Comparison of ENCODE assay signal across 7 mouse cellular contexts in genomic region chr1:178405951-178406711, GRCm38 (mm10). TPM values are rescaled to one million over a fixed set of nuclear protein-coding genes. Genes with fewer than 3 reads are reported as not detected.
DNase-seq lines count a peak whose midpoint lies in the region; ATAC-seq lines count a peak whose summit lies in the region.

TSS of gene Efcab2 (plus strand) at chr1:178406085.

- DNase-seq in adrenal gland, postnatal 14 days = peak; percentile 96
- DNase-seq in embryonic facial prominence, embryonic 11.5 days (ENCODE audit: low spot score) = peak; percentile 94
- peak; percentile 100 for DNase-seq in heart, adult 11 months
- DNase-seq in kidney, adult 18-20 months = peak; percentile 93
- peak; percentile 96 for DNase-seq in limb, embryonic 11.5 days (ENCODE audit: low spot score)
- peak; percentile 94 for DNase-seq in midbrain, embryonic 14.5 days
- DNase-seq in spleen, adult 18-20 months = peak; percentile 88 to 89

- no peaks in the 10 kb centered on the region for H3K27me3 ChIP-seq in embryonic facial prominence, embryonic 11.5 days (ENCODE audit: control insufficient read depth, insufficient read depth, low read length)
- no peaks in the 10 kb centered on the region for H3K27me3 ChIP-seq in limb, embryonic 11.5 days (ENCODE audit: control insufficient read depth, insufficient read depth, low read length)
- no peaks in the 10 kb centered on the region for H3K27me3 ChIP-seq in midbrain, embryonic 14.5 days (ENCODE audit: control insufficient read depth, insufficient read depth, low read length)

- peak within 1 kb of the TSS; percentile 100 for H3K27ac ChIP-seq in embryonic facial prominence, embryonic 11.5 days (replicated peaks; ENCODE audit: low read depth, low read length)
- H3K27ac ChIP-seq in limb, embryonic 11.5 days (replicated peaks; ENCODE audit: low read depth, low read length) = peak within 1 kb of the TSS; percentile 100
- peak within 1 kb of the TSS; percentile 100 for H3K27ac ChIP-seq in midbrain, embryonic 14.5 days (replicated peaks; ENCODE audit: low read depth, low read length)

- peak; percentile 98 for ATAC-seq in embryonic facial prominence, embryonic 11.5 days (replicated peaks; ENCODE audit: insufficient number of reproducible peaks, low FRiP score, low TSS enrichment, low read depth)
- peak; percentile 98 for ATAC-seq in limb, embryonic 11.5 days (ENCODE audit: insufficient number of reproducible peaks, low FRiP score, low TSS enrichment, low read depth)
- peak; percentile 97 for ATAC-seq in midbrain, embryonic 14.5 days (ENCODE audit: low FRiP score, low TSS enrichment)

- H3K4me1 ChIP-seq in embryonic facial prominence, embryonic 11.5 days (ENCODE audit: control insufficient read depth, insufficient read depth, low read length) = no peaks in the 10 kb centered on the region
- no peaks in the 10 kb centered on the region for H3K4me1 ChIP-seq in limb, embryonic 11.5 days (ENCODE audit: control insufficient read depth, insufficient read depth, low read length)
- no peaks in the 10 kb centered on the region for H3K4me1 ChIP-seq in midbrain, embryonic 14.5 days (ENCODE audit: control insufficient read depth, insufficient read depth, low read length)

- under 1% methylated on average over 61 of the region's 70 CpGs for WGBS in embryonic facial prominence, embryonic 11.5 days
- WGBS in limb, embryonic 11.5 days = under 1% methylated on average over 64 of the region's 70 CpGs
- WGBS in midbrain, embryonic 14.5 days = under 1% methylated on average over 68 of the region's 70 CpGs

- H3K4me2 ChIP-seq in embryonic facial prominence, embryonic 11.5 days (ENCODE audit: low read depth, low read length) = peak within 1 kb of the TSS; percentile 72
- peak within 1 kb of the TSS; percentile 63 for H3K4me2 ChIP-seq in limb, embryonic 11.5 days (ENCODE audit: low read depth, severe bottlenecking)
- H3K4me2 ChIP-seq in midbrain, embryonic 14.5 days (ENCODE audit: low read length) = peak within 1 kb of the TSS; percentile 68

- H3K9me3 ChIP-seq in embryonic facial prominence, embryonic 11.5 days (replicated peaks; ENCODE audit: control insufficient read depth, low read length) = no peaks in the 10 kb centered on the region
- no peaks in the 10 kb centered on the region for H3K9me3 ChIP-seq in limb, embryonic 11.5 days (ENCODE audit: control insufficient read depth, low read length)
- no peaks in the 10 kb centered on the region for H3K9me3 ChIP-seq in midbrain, embryonic 14.5 days (ENCODE audit: control insufficient read depth, low read length)

- peak within 1 kb of the TSS; percentile 97 for H3K9ac ChIP-seq in embryonic facial prominence, embryonic 11.5 days (replicated peaks; ENCODE audit: low read length)
- peak within 1 kb of the TSS; percentile 98 for H3K9ac ChIP-seq in limb, embryonic 11.5 days (ENCODE audit: low read length)
- peak within 1 kb of the TSS; percentile 98 for H3K9ac ChIP-seq in midbrain, embryonic 14.5 days (replicated peaks; ENCODE audit: low read length)

- H3K36me3 ChIP-seq in embryonic facial prominence, embryonic 11.5 days (replicated peaks; ENCODE audit: control insufficient read depth, insufficient read depth, low read depth, low read length) = no peaks in the 10 kb centered on the region
- no peaks in the 10 kb centered on the region for H3K36me3 ChIP-seq in limb, embryonic 11.5 days (ENCODE audit: control insufficient read depth, insufficient read depth, low read length)
- H3K36me3 ChIP-seq in midbrain, embryonic 14.5 days (ENCODE audit: control insufficient read depth, insufficient read depth, low read length) = no peaks in the 10 kb centered on the region

- H3K4me3 ChIP-seq in embryonic facial prominence, embryonic 11.5 days (ENCODE audit: low read depth, low read length) = peak within 1 kb of the TSS; percentile 71
- peak within 1 kb of the TSS; percentile 64 for H3K4me3 ChIP-seq in limb, embryonic 11.5 days (ENCODE audit: low read depth, low read length)
- peak within 1 kb of the TSS; percentile 70 for H3K4me3 ChIP-seq in midbrain, embryonic 14.5 days (replicated peaks; ENCODE audit: low read depth, low read length)

RNA-seq across cellular contexts. Expression of gene Efcab2, which starts in this region (rescaled TPM):
- 2.9 and 3.4 TPM in 2 replicates for total RNA-seq in adrenal gland, postnatal 14 days (2021)
- 5.2 and 6.3 TPM in 2 replicates for polyA plus RNA-seq in embryonic facial prominence, embryonic 11.5 days (2014; fragmentation: Nextera tagmentation; extraction: Ambion mirVana)
- 4.6 and 5.4 TPM in 2 replicates for polyA plus RNA-seq in limb, embryonic 11.5 days (2014; fragmentation: Nextera tagmentation; extraction: Ambion mirVana)
- polyA plus RNA-seq in midbrain, embryonic 14.5 days (2014; fragmentation: Nextera tagmentation; extraction: Ambion mirVana) = 4.9 and 7.7 TPM in 2 replicates

Comparison
In these comparisons a context has a peak if more than half of its experiments do, and no peak if none do; other contexts are left out.
1. Peak in every context shown above with its lines: DNase-seq, ATAC-seq, H3K4me3 ChIP-seq and H3K27ac ChIP-seq.